Mouse (Mus musculus): ENCODE measurements at regions not wholly inside any gene's neighbourhood (a gene's known extent, or its start where the extent isn't known, plus 50 kb on each side); places are given as distances from the start of the nearest gene placed in this dataset.

DNA sequence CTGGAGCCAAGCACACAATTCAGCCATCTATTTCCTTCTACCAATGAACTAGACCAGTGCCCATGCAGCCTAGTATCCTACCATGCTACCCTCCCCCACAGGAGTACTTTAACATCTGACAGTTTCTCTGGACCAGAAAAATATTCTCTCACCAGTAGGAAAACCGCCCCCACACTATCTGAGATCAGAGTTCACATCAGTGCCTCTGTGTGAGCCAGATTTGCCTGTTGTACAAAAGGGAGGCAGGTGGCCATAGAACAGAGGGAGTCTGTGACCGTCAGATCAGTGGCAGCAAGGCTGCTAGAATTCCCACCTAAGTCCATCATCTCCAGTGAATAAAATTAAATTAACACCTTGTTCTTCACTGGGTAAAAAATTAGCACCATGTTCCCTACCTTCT is 166.5 kb downstream of the Atp23 start:
- no peak for DNase-seq

GRCm38 (mm10) chr10:126727840-126728239 is 173.3 kb downstream of the Atp23 start:
- DNase-seq: no peak

DNA sequence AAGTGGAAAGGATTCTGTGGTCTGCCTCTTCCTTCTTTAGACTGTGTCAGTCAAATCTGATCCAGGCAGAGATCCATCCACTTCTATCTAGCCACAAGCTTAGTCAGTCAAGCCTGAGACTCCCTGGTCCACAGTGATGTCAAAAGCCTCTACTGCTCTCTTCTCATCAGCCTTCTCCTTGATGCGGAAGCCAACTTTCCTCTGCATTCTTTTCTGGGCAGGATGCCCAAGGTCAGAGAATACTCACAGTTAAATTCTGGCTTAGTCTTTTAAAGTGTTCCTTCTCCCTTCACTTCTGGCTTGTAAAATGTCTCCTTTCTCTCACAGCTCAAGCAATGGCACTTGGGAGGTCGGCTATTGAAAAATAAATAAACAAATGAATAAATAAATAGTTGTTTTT is 183.2 kb downstream of the Atp23 start:
- DNase-seq: peak; percentile 87

GRCm38 (mm10) chr10:126711758-126712157 is 189.4 kb downstream of the Atp23 start:
- no peak for DNase-seq

GRCm38 (mm10) chr10:126709219-126709917 is 191.8 kb downstream of the Atp23 start:
- no peak for DNase-seq

GRCm38 (mm10) chr10:126708730-126709129 is 192.4 kb downstream of the Atp23 start:
- DNase-seq: no peak

DNA sequence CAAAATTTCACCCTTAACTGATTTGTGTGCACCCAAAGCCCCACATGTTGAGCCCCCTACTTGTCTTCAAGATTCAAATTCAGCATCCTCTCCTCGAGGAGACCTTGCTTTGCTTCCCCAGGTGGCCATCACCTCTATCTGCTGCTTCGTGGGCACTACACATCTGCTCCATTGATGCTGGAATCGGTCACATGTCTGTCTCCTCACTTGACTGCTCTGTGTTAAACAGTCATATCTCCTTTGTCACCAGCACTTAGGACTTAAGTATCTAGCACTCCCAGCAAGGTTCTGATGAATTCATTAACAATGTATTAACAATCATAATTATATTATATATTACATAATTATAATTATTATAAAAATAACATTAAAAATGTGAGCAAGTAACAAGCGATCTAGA is 192.9 kb downstream of the Atp23 start:
- no peak for DNase-seq

- DNase-seq: peak; percentile 36
These were observed 204.1 kb downstream of the Atp23 start for GRCm38 (mm10) chr10:126697086-126697485.

DNA sequence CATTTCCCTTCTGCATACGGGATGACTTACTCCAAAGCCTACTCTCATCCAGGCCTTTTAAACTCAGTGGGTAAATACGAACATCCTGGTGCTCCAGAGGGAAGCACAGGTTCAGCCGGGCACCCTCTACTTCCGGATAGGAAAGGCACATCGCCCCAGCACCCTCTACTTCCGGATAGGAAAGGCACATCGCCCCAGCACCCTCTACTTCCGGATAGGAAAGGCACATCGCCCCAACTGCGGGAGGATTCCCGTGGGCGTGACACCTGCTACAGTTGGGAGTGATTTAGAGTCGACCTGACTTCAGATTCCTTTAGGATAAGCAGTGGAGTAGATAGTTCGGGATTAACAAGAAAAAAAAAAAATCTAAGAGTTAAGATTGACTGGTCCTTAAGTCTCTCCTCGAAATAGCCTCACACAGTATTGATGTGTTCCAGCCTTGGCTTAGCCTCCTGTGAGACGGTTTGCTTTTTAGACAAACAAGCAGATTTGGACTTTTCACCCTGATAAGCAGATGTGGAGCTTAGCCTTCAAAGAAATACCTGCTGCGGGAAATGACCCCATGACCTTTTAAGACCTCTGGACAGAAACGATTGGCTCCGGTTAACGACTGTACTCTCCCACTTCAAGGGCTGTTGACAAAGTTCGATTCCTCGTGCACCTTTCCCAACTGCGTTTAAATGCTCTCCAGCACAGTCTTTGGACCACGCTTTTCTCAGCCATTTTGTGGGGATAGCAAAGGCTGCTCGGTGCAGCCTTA is 210.1 kb downstream of the Atp23 start:
- DNase-seq: no peak

DNA sequence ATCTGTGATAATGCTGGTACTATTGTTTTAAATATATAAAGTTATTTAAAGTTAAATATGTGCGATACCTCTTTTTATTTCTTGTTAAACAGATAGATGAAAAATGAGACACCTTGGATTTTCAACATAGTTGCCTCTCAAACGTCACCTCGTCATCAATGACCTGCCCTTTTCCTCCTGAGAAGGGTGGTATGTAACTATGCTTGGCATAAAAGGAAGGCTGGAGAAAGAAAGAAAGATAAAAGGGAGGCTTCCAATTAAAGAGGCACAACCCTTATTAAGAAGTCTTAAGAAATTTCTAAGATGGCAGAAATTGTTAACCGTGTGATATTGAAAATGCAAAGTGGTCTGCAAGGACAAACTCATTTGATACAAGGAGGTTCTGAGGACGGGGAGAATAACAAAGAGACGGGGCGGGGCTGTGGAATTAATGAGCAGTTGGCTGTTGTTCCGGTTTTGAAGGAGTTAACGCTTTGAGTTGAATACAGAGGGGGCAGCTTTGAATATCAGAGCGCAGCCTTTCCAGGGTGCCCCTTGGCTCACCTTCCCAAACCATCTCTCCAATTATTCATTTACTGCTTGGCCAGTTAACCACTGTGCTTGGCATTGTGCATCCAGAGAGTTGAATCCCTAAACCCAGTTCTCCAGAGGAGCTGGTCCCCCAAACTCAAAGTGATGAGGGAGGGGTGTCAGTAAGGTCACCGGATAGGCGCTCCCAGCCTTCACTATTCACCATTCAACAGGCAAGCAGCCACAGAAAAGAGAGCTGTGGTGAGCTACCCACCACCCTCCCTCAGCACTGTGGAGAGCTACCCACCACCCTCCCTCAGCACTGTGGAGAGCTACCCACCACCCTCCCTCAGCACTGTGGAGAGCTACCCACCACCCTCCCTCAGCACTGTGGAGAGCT is 220.6 kb downstream of the Atp23 start:
- no peak for DNase-seq

DNA sequence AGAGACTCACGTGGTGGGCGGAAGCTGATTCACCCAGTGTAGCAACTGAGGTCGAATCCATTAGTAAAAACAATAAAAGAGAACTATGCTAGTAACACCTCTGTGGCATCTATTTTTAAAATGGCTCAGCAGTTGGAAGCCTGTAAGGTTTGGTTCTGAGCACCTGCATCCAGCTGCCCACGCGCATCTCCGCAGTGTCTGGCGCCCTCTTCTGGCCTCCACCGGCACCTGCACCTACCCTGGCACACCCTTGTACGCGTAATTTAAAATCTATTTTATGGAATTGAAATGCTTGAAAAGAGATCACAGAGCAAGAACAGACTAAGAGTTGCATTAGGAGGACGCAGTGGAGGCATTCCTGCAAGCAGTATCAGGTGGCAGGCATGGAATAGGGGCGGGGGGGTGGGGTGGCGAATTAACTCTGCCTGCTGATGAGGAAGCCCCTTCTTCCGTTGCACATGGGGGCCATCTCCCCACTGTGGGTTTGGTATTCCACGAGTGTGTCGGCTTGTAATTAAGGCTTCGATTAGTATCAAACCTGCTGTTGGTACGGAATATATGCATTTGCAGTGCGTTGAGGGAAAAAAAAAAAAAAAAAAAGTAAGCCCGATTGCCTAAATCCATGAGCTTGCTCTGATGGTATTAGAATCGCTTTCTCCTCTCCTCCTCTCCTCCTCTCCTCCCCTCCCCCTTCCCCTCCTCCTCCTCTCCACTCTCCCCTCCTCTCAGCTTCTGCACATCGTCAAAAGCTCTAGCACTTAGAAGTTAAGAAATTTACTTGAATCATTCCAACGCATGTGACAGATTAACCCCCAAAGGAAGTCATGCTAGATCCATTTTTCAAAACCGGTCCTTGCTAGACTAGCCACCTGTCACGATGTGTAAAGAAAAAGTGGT is 221.7 kb downstream of the Atp23 start:
- no peak for DNase-seq

DNA sequence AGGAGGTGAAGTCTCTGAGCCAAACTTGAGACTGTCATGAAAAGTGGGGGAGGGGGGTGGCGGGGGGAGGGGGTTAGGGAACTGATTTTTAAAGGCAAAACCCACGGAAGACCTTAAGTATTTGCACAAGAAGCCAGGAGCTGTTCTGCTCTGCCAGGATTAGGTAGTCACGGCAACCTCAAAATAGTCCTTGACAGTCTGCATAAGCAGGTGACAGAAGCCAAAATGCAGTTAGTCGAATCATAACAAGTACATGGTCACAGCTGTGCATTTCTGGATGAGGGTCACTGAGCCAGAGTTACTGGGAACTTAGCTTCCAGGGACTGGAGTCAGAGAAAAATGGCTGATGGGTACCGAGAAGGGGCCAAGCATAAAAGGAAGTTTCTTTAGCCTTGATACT is 227.7 kb downstream of the Atp23 start:
- no peak for DNase-seq

GRCm38 (mm10) chr10:126664408-126665083 is 236.6 kb downstream of the Atp23 start:
- DNase-seq: no peak

DNA sequence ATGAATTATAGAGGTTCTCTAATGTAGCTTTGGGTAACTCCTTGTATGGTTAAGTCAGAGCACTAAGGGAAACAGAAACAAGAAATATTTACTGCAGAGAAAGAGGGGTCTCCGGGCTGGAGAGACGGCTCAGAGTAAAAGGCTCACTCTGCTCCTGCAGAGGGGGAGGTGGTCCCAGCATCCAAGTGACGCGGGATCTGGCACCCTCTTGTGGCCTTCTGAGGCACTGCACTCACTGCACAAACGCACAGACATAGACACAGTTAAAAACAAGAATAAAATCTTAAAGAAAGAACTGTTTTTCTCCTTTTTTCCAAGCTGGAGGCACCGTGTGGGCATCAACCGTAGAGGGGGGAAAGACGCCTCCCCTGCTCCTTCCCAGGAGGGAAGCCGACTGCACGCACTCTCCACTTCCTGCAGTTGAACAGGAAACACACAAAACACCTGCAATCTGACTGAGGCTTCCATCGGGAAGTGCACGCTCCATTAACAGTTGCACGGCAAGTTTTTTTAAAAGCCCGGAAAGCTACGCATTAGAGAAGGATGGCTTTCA is 237.6 kb downstream of the Atp23 start:
- DNase-seq: no peak

GRCm38 (mm10) chr10:126662765-126663164 is 238.4 kb downstream of the Atp23 start:
- no peak for DNase-seq

GRCm38 (mm10) chr10:126661095-126661615 is 240.0 kb downstream of the Atp23 start:
- no peak for DNase-seq

DNA sequence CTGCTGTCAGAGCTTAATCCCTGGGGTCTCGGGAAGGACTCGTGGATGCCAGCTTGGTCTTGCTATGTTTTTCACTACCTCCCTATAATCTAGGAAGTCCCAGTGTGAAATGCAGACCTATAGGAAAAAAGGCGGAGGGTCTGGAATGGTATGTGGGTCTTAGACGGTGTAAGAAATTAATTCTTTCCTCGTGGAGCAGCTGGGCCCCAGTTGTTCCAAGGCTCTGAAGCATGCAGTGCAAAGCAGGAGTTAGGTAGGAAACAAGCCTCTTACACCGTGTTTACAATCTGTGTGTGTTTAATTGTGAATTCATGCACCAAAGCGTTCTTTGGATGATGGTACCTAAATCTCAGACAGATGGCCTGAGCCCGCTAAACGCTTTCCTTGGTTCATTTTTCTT is 241.1 kb downstream of the Atp23 start:
- DNase-seq: no peak

- DNase-seq: no peak
These were observed 248.5 kb downstream of the Atp23 start for GRCm38 (mm10) chr10:126652693-126653092.

GRCm38 (mm10) chr10:126646587-126646986 is 254.6 kb downstream of the Atp23 start:
- no peak for DNase-seq

DNA sequence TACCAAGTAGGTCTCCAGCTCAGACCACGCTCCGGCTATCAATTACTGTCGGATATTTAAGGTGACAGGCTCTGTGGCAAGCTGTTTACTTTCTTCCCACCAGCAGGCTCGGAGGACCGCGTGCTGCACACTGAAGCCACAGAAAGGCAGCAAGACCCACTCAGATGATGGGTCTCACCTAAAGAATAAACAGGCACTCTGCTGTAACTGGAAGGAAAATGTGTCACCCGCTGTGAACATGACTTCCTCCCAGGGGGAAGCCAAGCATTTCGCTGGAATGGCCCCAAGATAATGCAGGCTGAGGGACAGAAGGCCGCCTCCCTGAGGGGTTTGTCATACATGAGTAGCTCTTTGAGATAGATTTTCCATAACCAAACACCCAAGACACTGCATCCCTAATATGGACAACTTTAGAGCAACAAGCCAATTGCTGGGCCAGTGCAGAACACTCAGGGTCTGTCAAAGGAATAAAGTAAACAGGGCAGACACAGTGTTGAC is 259.3 kb downstream of the Atp23 start:
- DNase-seq: no peak

All from adrenal gland, postnatal 14 days (tissue).